Mouse (Mus musculus) frontal cortex, adult 2 months (tissue): ENCODE data around the gene Pcbp4. TPM values are rescaled to one million over a fixed set of nuclear protein-coding genes. Genes with fewer than 3 reads are reported as not detected.

Experiments
- DNase-seq, 2 experiments: peaks; one replicate each; pipeline ENCODE4 v3.0.0; 2022; ENCODE audit warnings: low spot score in 1 of 2; ENCODE audit errors: extremely low spot score in 1 of 2
- polyA plus RNA-seq: library from polyadenylated mRNA; depleted of rRNA; stranded (reverse); fragments of >200 nt; gene quantifications from 2 replicates; pipeline ENCODE4 v1.2.3, GENCODE M21; 2012

Gene Pcbp4
- polyA plus RNA-seq, 1 experiment = 220 TPM

GRCm38 (mm10) chr9:106442680-106443079, 10.4 kb upstream of the Pcbp4 start:
- DNase-seq = no peak

- DNase-seq = no peak
Observed at GRCm38 (mm10) chr9:106444836-106445235, 8.3 kb upstream of the Pcbp4 start.

GRCm38 (mm10) chr9:106447348-106447747, 5.7 kb upstream of the Pcbp4 start, which contains the start of the genes Abhd14b and Abhd14a:
Gene Abhd14b (plus strand): TSS chr9:106447459.
Gene Abhd14a (minus strand): TSS chr9:106447678.
- DNase-seq = peak; percentile 84 to 96

- DNase-seq = no peak
Observed at GRCm38 (mm10) chr9:106447951-106448350, 5.1 kb upstream of the Pcbp4 start.

GRCm38 (mm10) chr9:106448498-106449031, 4.5 kb upstream of the Pcbp4 start:
- DNase-seq = peak in 1 of 2 experiments; percentile 78

GRCm38 (mm10) chr9:106449947-106450346, 3.1 kb upstream of the Pcbp4 start:
- DNase-seq = no peak

GRCm38 (mm10) chr9:106450661-106451060, 2.4 kb upstream of the Pcbp4 start:
- no peak for DNase-seq

GRCm38 (mm10) chr9:106451298-106451697, 1.8 kb upstream of the Pcbp4 start:
- no peak for DNase-seq

GRCm38 (mm10) chr9:106451899-106452298, 1.2 kb upstream of the Pcbp4 start:
- no peak for DNase-seq

- DNase-seq = no peak
Observed at GRCm38 (mm10) chr9:106452351-106452750, 740 bp upstream of the Pcbp4 start.

GRCm38 (mm10) chr9:106452821-106453220, 270 bp upstream of the Pcbp4 start:
- DNase-seq = peak in 1 of 2 experiments; percentile 48

GRCm38 (mm10) chr9:106454071-106454761, 1.1 kb downstream of the Pcbp4 start:
- no peak for DNase-seq

GRCm38 (mm10) chr9:106454888-106455681, 2.0 kb downstream of the Pcbp4 start:
- peak in 1 of 2 experiments; percentile 61 for DNase-seq

GRCm38 (mm10) chr9:106456325-106457162, 3.5 kb downstream of the Pcbp4 start:
- no peak for DNase-seq

GRCm38 (mm10) chr9:106457163-106457559, 4.1 kb downstream of the Pcbp4 start:
- DNase-seq = no peak

GRCm38 (mm10) chr9:106457920-106458319, 4.8 kb downstream of the Pcbp4 start:
- no peak for DNase-seq

GRCm38 (mm10) chr9:106459946-106460345, 6.9 kb downstream of the Pcbp4 start:
- no peak for DNase-seq

GRCm38 (mm10) chr9:106460401-106461025, 7.4 kb downstream of the Pcbp4 start:
- no peak for DNase-seq

GRCm38 (mm10) chr9:106461026-106461415, 7.9 kb downstream of the Pcbp4 start:
- DNase-seq = no peak
